Mouse (Mus musculus) gastrocnemius, adult 18-20 months (tissue): ENCODE data around the gene Amhr2. TPM values are rescaled to one million over a fixed set of nuclear protein-coding genes. Genes with fewer than 3 reads are reported as not detected.

Experiments
- DNase-seq: peaks from one replicate; pipeline ENCODE4 v3.0.0; 2021; ENCODE audit warnings: low spot score
- total RNA-seq, 2 experiments: library from RNA; stranded (reverse); gene quantifications; 2 replicates each; pipeline ENCODE4 v1.2.3; 2021

The Amhr2 gene
- total RNA-seq, 2 experiments from 2014 or later, result 11.1 to 17.7 TPM

- DNase-seq, result no peak
Measured at GRCm38 (mm10) chr15:102423602-102424240, 21.4 kb upstream of the Amhr2 start.

- DNase-seq, result no peak
Measured at GRCm38 (mm10) chr15:102424657-102425056, 20.5 kb upstream of the Amhr2 start.

GRCm38 (mm10) chr15:102426963-102427362, 18.2 kb upstream of the Amhr2 start:
- no peak for DNase-seq

GRCm38 (mm10) chr15:102432046-102432445, 13.1 kb upstream of the Amhr2 start:
- no peak for DNase-seq

- DNase-seq, result no peak
Measured at GRCm38 (mm10) chr15:102433173-102433572, 12.0 kb upstream of the Amhr2 start.

- peak; percentile 89 for DNase-seq
Measured at GRCm38 (mm10) chr15:102442490-102442889, 2.7 kb upstream of the Amhr2 start.

- DNase-seq, result no peak
Measured at GRCm38 (mm10) chr15:102446448-102446847, 1.3 kb downstream of the Amhr2 start.

GRCm38 (mm10) chr15:102449366-102449765, 4.2 kb downstream of the Amhr2 start:
- no peak for DNase-seq

- no peak for DNase-seq
Measured at GRCm38 (mm10) chr15:102450928-102451327, 5.8 kb downstream of the Amhr2 start.

- DNase-seq, result peak; percentile 71
Measured at GRCm38 (mm10) chr15:102451666-102452430, 6.7 kb downstream of the Amhr2 start.

GRCm38 (mm10) chr15:102455993-102456392, 10.8 kb downstream of the Amhr2 start:
- DNase-seq, result no peak

- no peak for DNase-seq
Measured at GRCm38 (mm10) chr15:102458050-102458736, 13.0 kb downstream of the Amhr2 start.

GRCm38 (mm10) chr15:102458904-102459317, 13.7 kb downstream of the Amhr2 start, which contains the start of gene Prr13:
Gene Prr13 (plus strand): TSS chr15:102459028.
- DNase-seq, result peak; percentile 93

- no peak for DNase-seq
Measured at GRCm38 (mm10) chr15:102459381-102459780, 14.2 kb downstream of the Amhr2 start.

- DNase-seq, result no peak
Measured at GRCm38 (mm10) chr15:102459847-102460246, 14.7 kb downstream of the Amhr2 start.

- DNase-seq, result no peak
Measured at GRCm38 (mm10) chr15:102460409-102460808, 15.2 kb downstream of the Amhr2 start.

- DNase-seq, result no peak
Measured at GRCm38 (mm10) chr15:102460971-102461370, 15.8 kb downstream of the Amhr2 start.

- DNase-seq, result no peak
Measured at GRCm38 (mm10) chr15:102461430-102462075, 16.4 kb downstream of the Amhr2 start.

GRCm38 (mm10) chr15:102463666-102464065, 18.5 kb downstream of the Amhr2 start:
- no peak for DNase-seq

GRCm38 (mm10) chr15:102468675-102469370, 23.7 kb downstream of the Amhr2 start:
- no peak for DNase-seq

- peak; percentile 96 for DNase-seq
Measured at GRCm38 (mm10) chr15:102470183-102470604, 25.0 kb downstream of the Amhr2 start, which contains the start of gene Pcbp2. Gene Pcbp2 (plus strand): TSS chr15:102470539.
